In the genomic region with DNA sequence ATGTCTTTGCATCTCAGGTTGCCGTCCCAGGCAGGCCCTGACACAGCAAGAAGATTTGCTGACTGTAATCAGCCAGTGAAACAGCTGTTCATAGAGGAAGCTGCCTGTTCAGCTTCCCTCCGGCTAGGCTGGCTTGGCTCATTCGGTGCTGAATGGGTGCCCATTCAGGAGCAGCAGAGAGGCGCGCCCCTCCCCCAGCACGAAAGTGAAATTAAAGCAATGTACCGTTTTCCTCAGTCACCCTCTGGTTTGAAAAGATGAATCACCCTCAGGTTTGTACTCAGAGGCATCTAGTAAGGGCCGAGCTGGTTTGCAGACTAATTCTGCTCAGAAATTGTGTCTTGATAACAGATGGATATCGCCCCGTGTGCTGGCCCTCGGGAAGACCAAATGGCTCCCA, we compare ENCODE assay signal across 8 mouse cellular contexts.
DNase-seq lines count a peak whose midpoint lies in the region.

No protein-coding gene starts in this region.

- intact Hi-C loops in gastrocnemius, postnatal 36 days (cut with DNase I): no loop called here

- DNase-seq in adrenal gland, adult 2 months: peak; percentile 32
- no peak for DNase-seq in adrenal gland, adult 18-20 months (ENCODE audit: low spot score in 2 of 2)
- DNase-seq in urinary bladder, postnatal 14 days (ENCODE audit: low spot score): peak; percentile 69
- DNase-seq in urinary bladder, adult 2 months (ENCODE audit: low spot score): no peak
- peak; percentile 31 to 35 for DNase-seq in gastrocnemius, postnatal 36 days
- DNase-seq in kidney, postnatal 4 days: peak; percentile 31 to 50
- DNase-seq in mesoderm, embryonic 11.5 days (ENCODE audit: low read depth, low spot score): peak; percentile 28
- DNase-seq in thymus, postnatal 4 days: peak; percentile 53

Comparison
In these comparisons a context has a peak if more than half of its experiments do, and no peak if none do; other contexts are left out.
1. DNase-seq: peak in adrenal gland, adult 2 months (single experiment), urinary bladder, postnatal 14 days (single experiment), gastrocnemius, postnatal 36 days (2 of 2), kidney, postnatal 4 days (2 of 2), mesoderm, embryonic 11.5 days (single experiment) and thymus, postnatal 4 days (single experiment); none in adrenal gland, adult 18-20 months (0 of 2) and urinary bladder, adult 2 months (single experiment).